Mouse (Mus musculus) limb, embryonic 14.5 days (tissue): ENCODE data around the gene Lemd1. TPM values are rescaled to one million over a fixed set of nuclear protein-coding genes. Genes with fewer than 3 reads are reported as not detected.
A peak's percentile ranks its signal among the peaks of the same experiment; 100 is the strongest.

Experiments used
- ATAC-seq: fragments of 200-750 bp; cut with Nextera tagmentation; 2 replicates; pipeline ENCODE4 v1.8.0; 2017; ENCODE audit warnings: low read depth, moderate number of reproducible peaks, moderate TSS enrichment; ENCODE audit not compliant: low FRiP score
- DNase-seq: peaks from one replicate; pipeline ENCODE4 v3.0.0-alpha.2; 2015; ENCODE audit warnings: low spot score
- H3K27ac ChIP-seq: fragments of 300-500 bp; sonication (generic); replicated peaks from 2 replicates; pipeline ENCODE4 v1.5.1; 2014; ENCODE audit warnings: low read depth, mild to moderate bottlenecking, low read length, moderate library complexity, mixed read lengths
- H3K27me3 ChIP-seq: fragments of 300-500 bp; sonication (generic); 2 replicates; pipeline ENCODE4 v1.6.1; 2014; ENCODE audit warnings: low read length, mixed read lengths; ENCODE audit not compliant: control insufficient read depth, insufficient read depth
- H3K36me3 ChIP-seq: fragments of 300-500 bp; sonication (generic); 2 replicates; pipeline ENCODE4 v1.6.1; 2014; ENCODE audit warnings: mild to moderate bottlenecking, low read length, moderate library complexity, mixed read lengths; ENCODE audit not compliant: control insufficient read depth, insufficient read depth
- H3K4me1 ChIP-seq: fragments of 300-500 bp; sonication (generic); 2 replicates; pipeline ENCODE4 v1.6.1; 2014; ENCODE audit warnings: antibody characterized with exemption, low read length, mixed read lengths; ENCODE audit not compliant: control insufficient read depth, insufficient read depth
- H3K4me2 ChIP-seq: fragments of 300-500 bp; sonication (generic); replicated peaks from 2 replicates; pipeline ENCODE4 v1.6.1; 2014; ENCODE audit warnings: low read depth, mild to moderate bottlenecking, low read length, moderate library complexity; ENCODE audit not compliant: severe bottlenecking
- H3K4me3 ChIP-seq: fragments of 300-500 bp; sonication (generic); replicated peaks from 2 replicates; pipeline ENCODE4 v1.5.1; 2014; ENCODE audit warnings: low read length
- H3K9ac ChIP-seq: fragments of 300-500 bp; sonication (generic); 2 replicates; pipeline ENCODE4 v1.6.1; 2014; ENCODE audit warnings: mild to moderate bottlenecking, low read depth, low read length, moderate library complexity; ENCODE audit not compliant: severe bottlenecking
- H3K9me3 ChIP-seq: fragments of 300-500 bp; sonication (generic); 2 replicates; pipeline ENCODE4 v1.6.1; 2016; ENCODE audit warnings: low read length; ENCODE audit not compliant: control insufficient read depth
- POLR2A ChIP-seq: fragments of 200-500 bp; IDR thresholded peaks from 2 replicates; pipeline ENCODE4 v1.8.0; 2012; ENCODE audit warnings: inconsistent platforms, mild to moderate bottlenecking, moderate library complexity, borderline replicate concordance; ENCODE audit not compliant: insufficient read depth, insufficient read length; ENCODE audit errors: extremely low read depth
- WGBS: fragments of 180-500 bp; shearing (Covaris S2); extraction: QIAGEN DNeasy Blood & Tissue Kit; methylation state at CpG from one replicate; pipeline ENCODE4 v1.1.7; 2014; 5-methylcytosine and 5-hydroxymethylcytosine counted together
- polyA plus RNA-seq, 2 experiments: library from polyadenylated mRNA; depleted of rRNA in 1 of 2; stranded (reverse) in 1 of 2; unstranded in 1 of 2; fragments of >200 nt; fragmentation: Nextera tagmentation in 1 of 2; extraction: Ambion mirVana in 1 of 2; gene quantifications; 2 replicates each; pipeline versions ENCODE4 v1.2.1 to v1.2.3; 2012 to 2014

The Lemd1 gene
- polyA plus RNA-seq, 2 experiments: 0.91 to 0.94 TPM

GRCm38 (mm10) chr1:132186303-132186702 is 4.9 kb upstream of the Lemd1 start:
- Histone ChIP-seq H3K9ac (no peak overlapping the region), H3K4me1 (peaks cover 6% of the 10 kb centered on the region; the same call in 1 of the 2 replicates), H3K27me3 (peaks cover 27% of the 10 kb centered on the region), H3K9me3 (no peaks in the 10 kb centered on the region), H3K4me2 (no peak overlapping the region), H3K27ac (no peak overlapping the region), H3K36me3 (no peaks in the 10 kb centered on the region), H3K4me3 (no peak overlapping the region)
- ATAC-seq: no peak
- no peak for DNase-seq
- no peak for TF ChIP-seq POLR2A
- WGBS: 80% methylated on average over 4 of the region's 4 CpGs

GRCm38 (mm10) chr1:132188442-132189066 is 2.7 kb upstream of the Lemd1 start:
- no peak for TF ChIP-seq POLR2A
- peaks cover 43% of the 10 kb centered on the region for H3K27me3 ChIP-seq
- H3K9ac ChIP-seq: no peak overlapping the region
- no peak overlapping the region for H3K4me2 ChIP-seq
- H3K27ac ChIP-seq: no peak overlapping the region
- H3K36me3 ChIP-seq: no peaks in the 10 kb centered on the region
- no peaks in the 10 kb centered on the region for H3K9me3 ChIP-seq
- no peak for ATAC-seq
- peak; percentile 49 for DNase-seq
- H3K4me1 ChIP-seq: peaks cover 12% of the 10 kb centered on the region
- 29% methylated on average over 9 of the region's 9 CpGs for WGBS
- H3K4me3 ChIP-seq: no peak overlapping the region

DNA sequence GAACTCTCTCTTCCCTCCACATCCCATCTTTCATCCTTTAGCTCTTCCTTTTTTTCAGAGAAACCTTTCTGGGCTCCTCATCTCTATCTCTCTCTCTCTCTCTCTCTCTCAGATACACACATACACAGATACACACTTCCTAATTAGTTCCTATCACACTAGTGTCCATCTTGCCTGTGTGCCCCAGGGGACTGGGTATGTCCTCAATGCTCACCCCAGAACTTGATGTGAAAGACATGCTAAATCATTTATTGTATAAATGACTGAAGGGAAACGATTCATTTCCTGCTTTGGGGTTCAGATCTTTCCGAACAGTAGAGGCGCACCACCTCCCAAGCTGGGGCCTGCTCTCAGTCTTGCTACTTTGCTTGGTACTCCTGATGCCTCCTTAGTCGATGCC is 2.0 kb upstream of the Lemd1 start:
- 47% methylated on average over 4 of the region's 4 CpGs for WGBS
- Histone ChIP-seq H3K9me3 (no peaks in the 10 kb centered on the region), H3K4me1 (peaks cover 12% of the 10 kb centered on the region), H3K4me2 (no peak overlapping the region), H3K27ac (no peak overlapping the region), H3K36me3 (no peaks in the 10 kb centered on the region), H3K4me3 (no peak overlapping the region), H3K27me3 (peaks cover 43% of the 10 kb centered on the region), H3K9ac (no peak overlapping the region)
- no peak for TF ChIP-seq POLR2A
- ATAC-seq (no peak), DNase-seq (no peak)

- H3K36me3 ChIP-seq: no peaks in the 10 kb centered on the region
- H3K4me1 ChIP-seq: peaks cover 12% of the 10 kb centered on the region
- no peak for DNase-seq
- no peaks in the 10 kb centered on the region for H3K9me3 ChIP-seq
- WGBS: under 1% methylated on average over 46 of the region's 50 CpGs
- H3K9ac ChIP-seq: peak overlapping the region; percentile 52
- no peak; the same call in 1 of the 2 replicates for ATAC-seq
- peaks cover 43% of the 10 kb centered on the region for H3K27me3 ChIP-seq
- no peak for TF ChIP-seq POLR2A
- peak overlapping the region; percentile 54 for H3K4me3 ChIP-seq
- no peak overlapping the region for H3K27ac ChIP-seq
- peak overlapping the region; percentile 91 for H3K4me2 ChIP-seq
Observed at GRCm38 (mm10) chr1:132190040-132190513, 1.2 kb upstream of the Lemd1 start.

- Histone ChIP-seq H3K4me3 (peak overlapping the region; percentile 54), H3K36me3 (no peaks in the 10 kb centered on the region), H3K9ac (peak overlapping the region; percentile 52), H3K27me3 (peaks cover 43% of the 10 kb centered on the region), H3K9me3 (no peaks in the 10 kb centered on the region), H3K4me2 (peak overlapping the region; percentile 91), H3K4me1 (peaks cover 12% of the 10 kb centered on the region), H3K27ac (no peak overlapping the region)
- 4% methylated on average over 33 of the region's 62 CpGs for WGBS
- DNase-seq: no peak
- no peak for TF ChIP-seq POLR2A
- ATAC-seq: 0 out of 2 replicates have a peak, but pooled peaks have one; percentile 17
Observed at GRCm38 (mm10) chr1:132190621-132191092, 574 bp upstream of the Lemd1 start.
